Mouse (Mus musculus) forebrain, embryonic 13.5 days (tissue): ENCODE measurements around the gene Ntng1. TPM values are rescaled to one million over a fixed set of nuclear protein-coding genes. Genes with fewer than 3 reads are reported as not detected.

Experiments
- ATAC-seq: fragments of 200-750 bp; cut with Nextera tagmentation; 2 replicates; pipeline ENCODE4 v1.8.0; 2017
- H3K27ac ChIP-seq: fragments of 300-500 bp; sonication (generic); 2 replicates; pipeline ENCODE4 v1.5.1; 2015; ENCODE audit warnings: inconsistent platforms, mild to moderate bottlenecking, moderate library complexity
- H3K27me3 ChIP-seq: fragments of 300-500 bp; sonication (generic); 2 replicates; pipeline ENCODE4 v1.6.1; 2015; ENCODE audit warnings: mild to moderate bottlenecking, inconsistent platforms
- H3K36me3 ChIP-seq: fragments of 300-500 bp; sonication (generic); 2 replicates; pipeline ENCODE4 v1.6.1; 2015; ENCODE audit warnings: mild to moderate bottlenecking, inconsistent platforms; ENCODE audit not compliant: poor library complexity, severe bottlenecking
- H3K4me1 ChIP-seq: fragments of 300-500 bp; sonication (generic); 2 replicates; pipeline ENCODE4 v1.6.1; 2015; ENCODE audit warnings: inconsistent platforms
- H3K4me2 ChIP-seq: fragments of 300-500 bp; sonication (generic); 2 replicates; pipeline ENCODE4 v1.6.1; 2015; ENCODE audit warnings: inconsistent platforms, mild to moderate bottlenecking, moderate library complexity
- H3K4me3 ChIP-seq: fragments of 300-500 bp; sonication (generic); 2 replicates; pipeline ENCODE4 v1.5.1; 2015; ENCODE audit warnings: mild to moderate bottlenecking, inconsistent platforms
- H3K9ac ChIP-seq: fragments of 300-500 bp; sonication (generic); 2 replicates; pipeline ENCODE4 v1.6.1; 2015; ENCODE audit warnings: mild to moderate bottlenecking, inconsistent platforms
- H3K9me3 ChIP-seq: fragments of 300-500 bp; sonication (generic); replicated peaks from 2 replicates; pipeline ENCODE4 v1.6.1; 2016; ENCODE audit warnings: inconsistent platforms
- WGBS: fragments of 180-500 bp; shearing (Covaris S2); methylation state at CpG from one replicate; pipeline ENCODE4 v1.1.7; 2015; 5-methylcytosine and 5-hydroxymethylcytosine counted together
- polyA plus RNA-seq: library from polyadenylated mRNA; unstranded; fragments of >200 nt; fragmentation: Nextera tagmentation; extraction: Ambion mirVana; gene quantifications from 2 replicates; pipeline ENCODE4 v1.2.1, GENCODE M21; 2015

Gene Ntng1
- polyA plus RNA-seq, result 9.0 and 12.6 TPM in 2 replicates

GRCm38 (mm10) chr3:110143206-110144061, at the start of gene Ntng1:
Ntng1 (minus strand) TSS chr3:110144011.
- ATAC-seq, result peak; percentile 48
- under 1% methylated on average over 52 of the region's 52 CpGs for WGBS
- Histone ChIP-seq H3K27ac (peak within 1 kb of the TSS; percentile 51; the same call in 1 of the 2 replicates), H3K27me3 (peaks cover 13% of the 10 kb centered on the region), H3K4me1 (peaks cover 5% of the 10 kb centered on the region; the same call in 1 of the 2 replicates), H3K36me3 (no peaks in the 10 kb centered on the region), H3K9ac (peak within 1 kb of the TSS; percentile 71), H3K4me3 (peak within 1 kb of the TSS; percentile 67), H3K9me3 (no peaks in the 10 kb centered on the region), H3K4me2 (peak within 1 kb of the TSS; percentile 99)

GRCm38 (mm10) chr3:110187401-110187948, 43.7 kb upstream of the Ntng1 start:
- H3K27me3 ChIP-seq, result no peaks in the 10 kb centered on the region
- H3K36me3 ChIP-seq, result no peaks in the 10 kb centered on the region
- no peaks in the 10 kb centered on the region for H3K4me1 ChIP-seq
- no peak overlapping the region for H3K27ac ChIP-seq
- H3K9ac ChIP-seq, result no peak overlapping the region
- ATAC-seq, result no peak
- WGBS, result 84% methylated on average over 5 of the region's 5 CpGs
- no peak overlapping the region for H3K4me3 ChIP-seq
- H3K4me2 ChIP-seq, result no peak overlapping the region
- no peaks in the 10 kb centered on the region for H3K9me3 ChIP-seq

- H3K4me2 ChIP-seq, result no peak overlapping the region
- H3K36me3 ChIP-seq, result no peaks in the 10 kb centered on the region
- no peak overlapping the region for H3K4me3 ChIP-seq
- H3K27ac ChIP-seq, result no peak overlapping the region
- WGBS, result 78% methylated on average over 7 of the region's 7 CpGs
- H3K4me1 ChIP-seq, result no peaks in the 10 kb centered on the region
- no peaks in the 10 kb centered on the region for H3K9me3 ChIP-seq
- H3K9ac ChIP-seq, result no peak overlapping the region
- no peak for ATAC-seq
- peaks cover 13% of the 10 kb centered on the region for H3K27me3 ChIP-seq
Measured at GRCm38 (mm10) chr3:110149089-110149488, 5.3 kb upstream of the Ntng1 start.

DNA sequence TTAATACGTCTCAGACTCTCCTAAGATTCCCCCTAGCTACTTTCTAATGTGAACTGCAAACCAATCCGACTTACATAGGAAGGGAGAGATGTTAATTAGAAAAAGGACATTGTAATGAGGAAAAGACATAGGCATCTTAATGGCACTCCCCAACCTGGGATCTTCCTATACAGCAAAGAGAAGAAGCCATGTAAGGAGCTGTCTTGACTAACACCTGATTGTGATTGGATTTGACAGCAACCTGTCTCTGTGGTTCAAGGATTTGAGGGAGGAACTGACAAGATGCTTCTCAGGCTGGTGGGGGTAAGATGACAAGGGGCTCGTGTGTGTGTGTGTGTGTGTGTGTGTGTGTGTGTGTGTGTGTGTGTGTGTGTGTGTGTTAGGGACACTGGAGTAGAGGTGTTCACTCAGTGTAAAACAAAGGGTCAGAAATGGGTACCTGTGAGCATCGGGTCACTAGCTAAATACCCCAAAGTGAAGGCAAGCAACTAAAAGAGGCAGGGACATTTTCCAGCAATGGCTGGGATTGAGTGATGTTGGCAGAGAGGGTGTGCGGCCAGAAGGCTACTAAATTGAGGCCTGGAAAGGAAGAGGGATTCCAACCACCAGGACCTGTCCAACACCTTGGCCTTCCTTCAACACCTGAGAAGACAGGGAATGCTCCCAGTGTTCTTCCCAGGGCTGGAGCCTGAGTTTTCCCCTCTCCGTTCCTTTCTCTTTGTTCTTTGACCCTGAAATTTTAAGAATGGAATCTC, 667 bp upstream of the Ntng1 start:
- Histone ChIP-seq H3K4me2 (peak overlapping the region; percentile 99), H3K4me3 (peak overlapping the region; percentile 67; the same call in 1 of the 2 replicates)
- no peak for ATAC-seq

DNA sequence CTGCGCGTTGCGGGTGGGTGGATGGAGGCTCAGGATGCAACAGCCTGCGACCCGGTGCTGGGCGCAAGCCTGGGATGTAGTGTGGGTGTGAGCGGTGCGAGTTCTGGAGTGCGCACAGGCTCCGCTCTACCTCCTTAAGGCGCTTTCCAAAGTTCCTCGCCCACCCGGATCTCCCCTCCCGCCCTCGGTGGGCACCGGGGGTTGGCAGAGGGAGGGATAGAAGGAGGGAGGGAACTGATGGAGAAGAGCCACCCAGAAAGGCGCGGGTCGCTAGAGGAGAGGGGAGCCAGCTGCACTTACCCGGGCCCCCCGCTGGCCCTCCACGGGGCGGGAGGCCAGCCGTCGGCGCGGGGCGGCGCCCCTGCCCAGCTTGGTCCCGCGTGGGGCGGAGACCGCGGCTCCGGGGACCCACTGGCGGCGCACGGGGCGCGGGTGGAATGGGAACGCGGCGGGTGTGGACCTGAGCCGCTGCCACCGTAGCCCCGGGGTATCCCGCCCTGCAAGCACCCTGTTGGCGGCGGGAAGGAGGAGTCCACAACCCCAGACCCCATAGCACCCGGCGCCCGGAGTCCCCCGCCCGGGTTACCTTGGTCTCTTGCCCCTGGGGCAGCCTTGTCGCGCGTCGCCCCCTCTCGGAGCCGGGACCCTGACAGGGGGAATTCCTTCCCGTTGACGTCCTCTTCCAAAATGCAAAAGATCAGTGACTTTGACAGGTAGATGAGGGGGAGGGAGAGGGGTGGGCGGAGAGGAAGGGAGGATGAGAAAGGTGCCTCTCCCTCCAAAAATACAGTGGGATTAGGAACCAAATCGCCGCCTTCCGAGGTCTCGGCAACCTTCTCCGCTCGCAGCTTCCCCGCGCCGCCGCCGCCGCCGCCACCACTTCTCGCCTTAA, 1.3 kb downstream of the Ntng1 start:
- Histone ChIP-seq H3K4me3 (peak overlapping the region; percentile 67), H3K27me3 (peaks cover 13% of the 10 kb centered on the region), H3K4me2 (peak overlapping the region; percentile 99), H3K9ac (peak overlapping the region; percentile 71), H3K4me1 (peaks cover 5% of the 10 kb centered on the region; the same call in 1 of the 2 replicates), H3K9me3 (no peaks in the 10 kb centered on the region), H3K36me3 (no peaks in the 10 kb centered on the region), H3K27ac (peak overlapping the region; percentile 31)
- under 1% methylated on average over 69 of the region's 77 CpGs for WGBS
- peak; percentile 73 for ATAC-seq

More for the DNA sequence above, 667 bp upstream of the Ntng1 start:
- Histone ChIP-seq H3K27me3 (peaks cover 13% of the 10 kb centered on the region), H3K27ac (no peak overlapping the region), H3K9me3 (no peaks in the 10 kb centered on the region), H3K36me3 (no peaks in the 10 kb centered on the region), H3K9ac (no peak overlapping the region), H3K4me1 (peaks cover 5% of the 10 kb centered on the region; the same call in 1 of the 2 replicates)
- 38% methylated on average over 6 of the region's 6 CpGs for WGBS

DNA sequence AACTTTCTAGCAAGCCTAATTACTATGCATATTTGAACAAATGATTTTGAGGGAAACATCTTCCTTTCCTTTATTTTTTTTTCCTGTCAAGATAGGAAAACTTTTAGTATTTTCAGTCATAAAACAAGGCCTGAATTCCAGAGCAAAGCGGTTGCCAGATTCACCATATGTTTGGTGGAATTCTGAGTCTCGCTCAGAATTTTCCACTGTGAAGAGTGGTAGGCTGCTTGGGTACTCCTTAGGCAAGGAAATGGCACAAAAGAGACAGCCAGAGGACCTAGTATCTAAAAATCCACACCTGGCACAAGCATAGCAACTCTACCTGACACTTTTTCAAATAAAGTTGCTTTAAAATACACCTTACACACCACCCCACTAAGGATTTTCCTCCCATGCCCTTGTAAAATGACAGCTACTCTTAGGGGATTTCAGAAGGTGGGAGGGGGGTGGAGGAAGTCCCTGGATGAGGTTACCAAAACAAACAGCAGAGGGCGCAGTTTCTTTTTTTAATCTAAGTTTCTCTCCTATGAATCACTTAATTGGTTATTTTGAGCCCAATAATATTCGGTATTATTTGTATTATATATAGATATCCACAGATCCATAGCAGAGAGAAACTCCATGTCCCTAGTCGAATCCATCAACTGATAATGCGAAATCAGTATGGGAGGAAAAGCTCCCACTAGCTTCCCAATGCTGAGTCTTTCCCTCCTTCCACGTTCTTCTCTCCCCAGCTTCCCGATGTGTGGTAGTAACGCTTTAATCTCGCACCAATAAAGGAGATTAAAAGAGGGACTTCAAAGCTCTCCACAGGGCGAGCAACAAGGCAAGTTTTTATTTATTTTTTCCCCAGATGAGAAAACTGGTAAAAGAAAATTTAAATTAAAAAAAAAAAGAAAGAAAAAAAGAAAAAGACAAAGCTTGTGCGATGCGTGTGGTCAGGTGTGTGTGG, 2.2 kb downstream of the Ntng1 start:
- H3K27ac ChIP-seq, result peak overlapping the region; percentile 31; the same call in 1 of the 2 replicates
- ATAC-seq, result peak; percentile 60
- H3K36me3 ChIP-seq, result no peaks in the 10 kb centered on the region
- H3K4me2 ChIP-seq, result peak overlapping the region; percentile 99
- peak overlapping the region; percentile 67 for H3K4me3 ChIP-seq
- H3K4me1 ChIP-seq, result peaks cover 5% of the 10 kb centered on the region; the same call in 1 of the 2 replicates
- H3K9ac ChIP-seq, result peak overlapping the region; percentile 71
- WGBS, result 3% methylated on average over 13 of the region's 13 CpGs
- H3K9me3 ChIP-seq, result no peaks in the 10 kb centered on the region
- peaks cover 13% of the 10 kb centered on the region for H3K27me3 ChIP-seq

- Histone ChIP-seq H3K4me1 (peaks cover 6% of the 10 kb centered on the region; the same call in 1 of the 2 replicates), H3K4me2 (no peak overlapping the region), H3K36me3 (no peaks in the 10 kb centered on the region), H3K9ac (no peak overlapping the region), H3K4me3 (no peak overlapping the region), H3K9me3 (no peaks in the 10 kb centered on the region), H3K27ac (no peak overlapping the region), H3K27me3 (no peaks in the 10 kb centered on the region)
- WGBS, result 0% methylated on average over 1 of the region's 1 CpGs
- ATAC-seq, result no peak
Measured at GRCm38 (mm10) chr3:110136115-110136514, 7.7 kb downstream of the Ntng1 start.

GRCm38 (mm10) chr3:110133150-110133549, 10.7 kb downstream of the Ntng1 start:
- no peak overlapping the region for H3K27ac ChIP-seq
- WGBS, result 86% methylated on average over 9 of the region's 9 CpGs
- H3K4me3 ChIP-seq, result no peak overlapping the region
- no peak overlapping the region for H3K4me2 ChIP-seq
- no peak for ATAC-seq
- H3K9ac ChIP-seq, result no peak overlapping the region
- H3K4me1 ChIP-seq, result peaks cover 7% of the 10 kb centered on the region; the same call in 1 of the 2 replicates
- H3K27me3 ChIP-seq, result no peaks in the 10 kb centered on the region
- no peaks in the 10 kb centered on the region for H3K36me3 ChIP-seq
- H3K9me3 ChIP-seq, result no peaks in the 10 kb centered on the region

GRCm38 (mm10) chr3:110132289-110132688, 11.5 kb downstream of the Ntng1 start:
- Histone ChIP-seq H3K27me3 (no peaks in the 10 kb centered on the region), H3K4me3 (no peak overlapping the region), H3K27ac (no peak overlapping the region), H3K4me2 (no peak overlapping the region), H3K9ac (no peak overlapping the region), H3K36me3 (no peaks in the 10 kb centered on the region), H3K9me3 (no peaks in the 10 kb centered on the region), H3K4me1 (peaks cover 7% of the 10 kb centered on the region; the same call in 1 of the 2 replicates)
- 72% methylated on average over 8 of the region's 8 CpGs for WGBS
- ATAC-seq, result peak; percentile 55; the same call in 1 of the 2 replicates
